Mouse (Mus musculus): ENCODE results near the gene Vwa8. TPM values are rescaled to one million over a fixed set of nuclear protein-coding genes. Genes with fewer than 3 reads are reported as not detected.

Gene Vwa8
- polyA plus RNA-seq, 3 experiments from 2014 or later: 4.7 to 10.0 (median 8.4) TPM

GRCm38 (mm10) chr14:79231677-79232076 is 382.8 kb downstream of the Vwa8 start:
- no peak for ATAC-seq

- no peak for ATAC-seq
Observed at GRCm38 (mm10) chr14:79233697-79234096, 384.8 kb downstream of the Vwa8 start.

DNA sequence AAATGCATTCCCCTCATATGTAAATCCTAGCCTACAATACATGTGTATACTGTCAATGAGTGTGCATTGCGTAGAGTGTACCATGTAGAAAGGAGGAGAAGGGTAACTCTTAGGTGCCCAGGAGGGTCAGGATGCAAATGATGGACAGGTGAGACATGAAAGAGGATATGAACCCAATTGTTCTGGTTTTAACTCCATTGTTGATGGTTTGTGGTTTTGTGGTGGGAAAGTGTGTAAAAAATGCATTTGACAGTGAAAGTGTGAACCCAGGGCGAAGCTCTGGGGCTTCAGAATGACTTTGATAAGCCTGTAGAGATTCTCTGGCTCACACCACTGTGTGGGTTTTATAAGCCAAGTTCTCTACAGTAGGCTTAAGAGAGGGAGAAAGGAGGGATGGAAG is 385.7 kb downstream of the Vwa8 start:
- no peak for ATAC-seq

- no peak for ATAC-seq
Observed at GRCm38 (mm10) chr14:79235157-79235556, 386.3 kb downstream of the Vwa8 start.

- ATAC-seq: peak; percentile 76
Observed at GRCm38 (mm10) chr14:79236261-79236660, 387.4 kb downstream of the Vwa8 start.

GRCm38 (mm10) chr14:79239402-79239801 is 390.6 kb downstream of the Vwa8 start:
- no peak for ATAC-seq

DNA sequence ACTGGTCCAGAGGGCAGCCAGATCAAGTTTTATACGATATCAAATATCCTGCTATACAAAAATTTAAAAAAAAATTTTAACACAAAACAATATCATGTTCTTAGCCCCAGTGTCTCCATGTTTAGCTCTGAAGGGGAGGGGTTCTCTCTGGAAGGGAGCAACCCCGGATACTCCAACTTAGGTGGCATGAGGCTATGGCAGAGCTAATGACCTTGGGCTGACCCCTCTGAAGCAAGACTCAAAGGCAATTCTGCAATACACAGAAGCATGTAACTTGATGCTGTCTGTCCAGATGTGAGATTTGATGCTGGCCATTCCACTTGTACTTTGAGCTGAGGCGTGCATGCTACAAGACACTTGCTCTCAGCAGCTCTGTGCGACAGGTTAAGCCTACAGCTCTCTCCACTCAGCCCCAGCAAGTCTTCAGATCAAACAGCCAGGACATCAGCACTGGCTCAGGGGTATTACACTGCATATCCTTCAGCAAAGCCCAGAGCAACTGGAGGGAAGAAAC is 392.3 kb downstream of the Vwa8 start:
- ATAC-seq: no peak

GRCm38 (mm10) chr14:79241656-79242385 is 393.0 kb downstream of the Vwa8 start:
- no peak for ATAC-seq

DNA sequence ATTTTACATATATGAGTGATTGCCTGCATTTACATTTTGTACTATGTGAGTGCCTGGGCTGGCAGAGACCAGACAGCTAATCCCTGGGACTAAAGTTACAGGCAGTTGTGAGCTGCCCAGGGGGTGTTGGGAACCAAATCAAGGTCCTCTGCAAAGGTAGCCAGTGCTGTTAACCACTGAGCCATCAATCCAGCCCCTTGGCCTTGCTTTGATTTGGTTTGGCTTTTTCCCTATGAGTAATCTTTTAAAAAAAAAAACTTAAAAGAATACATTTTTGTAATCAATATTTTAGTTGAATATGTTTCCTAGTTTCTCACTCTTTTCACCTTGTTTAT is 393.5 kb downstream of the Vwa8 start:
- ATAC-seq: no peak

- ATAC-seq: peak; percentile 94
Observed at GRCm38 (mm10) chr14:79243038-79243883, 394.4 kb downstream of the Vwa8 start.

DNA sequence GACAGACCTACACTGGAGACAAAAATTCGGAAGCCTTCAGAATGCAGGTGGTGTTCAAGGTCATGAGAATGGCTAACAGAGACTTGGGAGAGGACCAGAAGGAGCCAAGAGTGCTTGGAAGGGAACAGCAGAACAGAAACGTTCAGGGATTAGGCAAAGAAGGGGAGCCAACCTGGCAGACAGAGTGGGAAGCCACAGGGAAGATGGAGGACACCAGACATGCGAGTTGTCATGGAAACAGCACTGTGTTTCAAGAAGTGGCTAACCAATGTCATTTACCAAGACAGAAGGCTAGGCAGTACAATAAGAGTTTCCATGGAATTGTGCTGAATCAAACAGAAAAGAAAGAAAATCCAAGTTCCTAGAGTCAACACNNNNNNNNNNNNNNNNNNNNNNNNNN is 395.7 kb downstream of the Vwa8 start:
- ATAC-seq: no peak

GRCm38 (mm10) chr14:79251727-79252285 is 403.0 kb downstream of the Vwa8 start:
- ATAC-seq: no peak

Other genes with a start within 250 kb of the Vwa8 start
- 1 to 10 TPM; 1.6 to 3.2 (median 2.2) TPM for gene Dgkh, start 116.3 kb upstream of the Vwa8 start, polyA plus RNA-seq (2017; shearing (Covaris generic))

Data from inflammation-experienced regulatory T-cells, adult 6 months (primary cell).